Mouse (Mus musculus): ENCODE results near the gene Gm9125.
"Not testable (repeated sequence)": the region's sequence is repeated elsewhere in the genome, so short reads cannot be mapped to it uniquely, and the experiment has no call there.

- TF ChIP-seq CTCF, EP300 (IDR thresholded peaks at IDR 0.05): not testable (repeated sequence)
Measured at GRCm38 (mm10) chr3:94054785-94055184, at the start of gene Gm9125.
